Mouse (Mus musculus) T-cell, adult 2 months (primary cell): ENCODE results near the gene Taok1.
"Not testable (repeated sequence)": the region's sequence is repeated elsewhere in the genome, so short reads cannot be mapped to it uniquely, and the experiment has no call there.

Source experiments
- DNase-seq: peaks from one replicate; pipeline ENCODE4 v3.0.0; 2022; ENCODE audit warnings: low spot score

The Taok1 gene

GRCm38 (mm10) chr11:77585201-77585600 is 22.4 kb downstream of the Taok1 start:
- no peak for DNase-seq

- no peak for DNase-seq
These were observed 62.4 kb downstream of the Taok1 start for GRCm38 (mm10) chr11:77545261-77545660.

GRCm38 (mm10) chr11:77532202-77532846 is 75.3 kb downstream of the Taok1 start:
- no peak for DNase-seq

GRCm38 (mm10) chr11:77530862-77531261 is 76.8 kb downstream of the Taok1 start:
- DNase-seq: no peak

GRCm38 (mm10) chr11:77529644-77530043 is 78.0 kb downstream of the Taok1 start:
- DNase-seq: no peak

- not testable (repeated sequence) for DNase-seq
These were observed 79.2 kb downstream of the Taok1 start for GRCm38 (mm10) chr11:77528420-77528819.

GRCm38 (mm10) chr11:77525804-77526486 is 81.7 kb downstream of the Taok1 start:
- DNase-seq: no peak

GRCm38 (mm10) chr11:77520601-77521529 is 86.8 kb downstream of the Taok1 start:
- no peak for DNase-seq

GRCm38 (mm10) chr11:77519043-77519442 is 88.6 kb downstream of the Taok1 start, which contains the start of gene Gm10392:
TSS of gene Gm10392 (minus strand) at chr11:77519198.
- DNase-seq: peak; percentile 90

- DNase-seq: peak; percentile 50
These were observed 89.4 kb downstream of the Taok1 start for GRCm38 (mm10) chr11:77518051-77518798.

- no peak for DNase-seq
These were observed 90.8 kb downstream of the Taok1 start for GRCm38 (mm10) chr11:77516553-77517425.

- DNase-seq: peak; percentile 31
These were observed 91.7 kb downstream of the Taok1 start, which contains the start of gene Trp53i13 for GRCm38 (mm10) chr11:77515637-77516552. TSS of gene Trp53i13 (minus strand) at chr11:77515980.

GRCm38 (mm10) chr11:77514832-77515636 is 92.6 kb downstream of the Taok1 start, which contains the start of gene Abhd15:
TSS of gene Abhd15 (plus strand) at chr11:77515121.
- peak; percentile 48 for DNase-seq

GRCm38 (mm10) chr11:77514281-77514831 is 93.3 kb downstream of the Taok1 start:
- DNase-seq: no peak

- no peak for DNase-seq
These were observed 93.8 kb downstream of the Taok1 start for GRCm38 (mm10) chr11:77513811-77514170.

GRCm38 (mm10) chr11:77512891-77513810 is 94.5 kb downstream of the Taok1 start:
- DNase-seq: peak; percentile 89

GRCm38 (mm10) chr11:77511336-77511735 is 96.3 kb downstream of the Taok1 start:
- DNase-seq: no peak
